Mouse (Mus musculus) urinary bladder, postnatal 14 days (tissue): ENCODE measurements at regions not wholly inside any gene's neighbourhood (a gene's known extent, or its start where the extent isn't known, plus 50 kb on each side); places are given as distances from the start of the nearest gene placed in this dataset.

ENCODE experiments used
- DNase-seq: peaks from one replicate; pipeline ENCODE4 v3.0.0; 2021; ENCODE audit warnings: low spot score

DNA sequence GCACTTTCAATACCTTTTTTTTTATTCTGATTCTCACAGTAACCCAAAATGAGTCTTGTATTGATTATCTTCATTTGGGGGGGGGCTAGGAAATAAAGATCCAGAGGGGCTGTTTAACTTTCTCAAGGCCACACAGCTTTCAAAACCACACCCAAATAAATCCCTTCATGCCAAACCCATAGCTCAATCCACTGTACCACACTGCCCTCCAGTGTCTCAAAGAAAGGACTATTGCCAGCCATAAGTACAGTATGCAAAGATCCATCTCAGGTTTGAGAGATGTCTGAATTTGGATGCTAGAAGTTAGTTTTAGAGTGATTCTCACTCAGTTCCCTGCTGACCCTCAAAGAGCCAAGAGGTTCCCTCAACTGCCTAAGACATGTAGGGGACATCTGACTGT is 120.1 kb upstream of the Gm26657 start:
- DNase-seq: no peak

DNA sequence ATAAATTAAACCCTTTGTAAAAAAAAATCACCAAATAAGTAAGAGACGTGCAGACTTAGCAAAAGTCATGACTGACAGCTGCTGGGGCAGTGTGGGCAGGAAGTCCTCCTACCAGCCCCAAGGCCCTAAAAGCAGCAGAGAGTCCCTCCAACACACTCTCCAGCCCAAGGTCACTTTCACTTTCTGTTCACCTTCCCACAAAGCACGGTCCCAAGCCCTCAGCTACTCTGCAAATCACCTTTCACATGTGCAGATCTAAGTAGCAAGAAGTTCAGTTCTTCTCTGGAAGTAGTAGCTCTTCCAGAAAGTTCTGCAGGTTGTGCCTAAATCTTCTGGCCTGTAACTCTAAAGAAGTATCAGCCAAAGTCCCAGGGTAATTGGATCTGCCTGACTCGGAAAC is 120.8 kb upstream of the Gm26657 start:
- no peak for DNase-seq

- no peak for DNase-seq
Measured at GRCm38 (mm10) chr4:56618433-56618832, 121.4 kb upstream of the Gm26657 start.

DNA sequence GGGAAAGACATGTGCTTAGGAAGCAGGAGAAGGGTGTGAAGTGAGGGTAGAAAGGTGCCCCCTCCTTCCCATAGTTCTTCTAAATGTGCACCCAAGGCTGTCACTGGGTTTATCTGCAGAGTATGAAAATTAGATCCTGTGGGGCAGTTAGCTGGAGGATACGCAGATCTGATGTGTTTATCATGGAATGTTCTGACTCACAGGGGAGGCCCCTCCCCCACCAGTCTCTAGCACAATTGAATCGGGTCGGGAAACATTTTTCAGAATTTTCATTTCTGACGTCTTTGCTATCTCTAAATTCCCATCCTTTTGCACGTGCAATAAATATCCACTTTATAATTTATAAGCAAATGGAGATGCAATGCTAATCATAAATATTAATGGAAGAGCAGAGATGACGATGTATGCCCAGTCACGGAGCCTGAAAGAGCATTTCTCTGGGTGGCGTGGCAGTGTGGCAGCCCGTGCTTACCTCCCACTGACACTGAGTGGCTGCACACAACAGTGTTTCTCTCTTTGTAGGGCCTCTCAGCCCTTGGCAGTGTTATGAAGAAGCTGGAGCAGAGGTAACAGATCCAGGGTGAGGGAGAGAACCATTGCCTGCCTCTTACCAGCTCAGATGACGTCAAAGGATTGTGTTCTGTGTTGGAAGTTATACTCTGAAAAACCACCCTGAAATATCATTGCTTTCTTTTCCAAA is 122.1 kb upstream of the Gm26657 start:
- peak; percentile 54 for DNase-seq

DNA sequence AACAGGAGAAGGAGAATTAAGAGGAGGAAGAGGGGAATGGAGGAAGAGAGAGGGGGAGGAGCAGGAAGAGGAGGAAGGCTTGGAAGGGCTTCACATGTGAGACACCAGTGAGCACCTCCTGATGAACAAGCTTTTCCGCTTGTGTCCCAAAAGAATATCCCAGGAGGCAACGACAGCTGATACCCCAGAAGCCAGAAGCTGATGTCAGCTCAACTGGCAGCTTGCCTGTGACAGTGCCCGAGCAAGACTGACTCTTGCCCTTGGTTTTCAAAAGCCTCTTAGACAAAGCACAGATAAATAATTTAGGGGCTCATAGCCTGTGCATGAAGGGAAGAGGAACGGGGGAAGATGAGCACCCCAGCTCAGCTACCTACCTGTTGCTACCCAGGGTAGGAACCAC is 127.5 kb upstream of the Gm26657 start:
- no peak for DNase-seq

GRCm38 (mm10) chr4:56611751-56612150 is 128.1 kb upstream of the Gm26657 start:
- DNase-seq: no peak

- DNase-seq: no peak
Measured at GRCm38 (mm10) chr4:56610273-56610672, 129.6 kb upstream of the Gm26657 start.

DNA sequence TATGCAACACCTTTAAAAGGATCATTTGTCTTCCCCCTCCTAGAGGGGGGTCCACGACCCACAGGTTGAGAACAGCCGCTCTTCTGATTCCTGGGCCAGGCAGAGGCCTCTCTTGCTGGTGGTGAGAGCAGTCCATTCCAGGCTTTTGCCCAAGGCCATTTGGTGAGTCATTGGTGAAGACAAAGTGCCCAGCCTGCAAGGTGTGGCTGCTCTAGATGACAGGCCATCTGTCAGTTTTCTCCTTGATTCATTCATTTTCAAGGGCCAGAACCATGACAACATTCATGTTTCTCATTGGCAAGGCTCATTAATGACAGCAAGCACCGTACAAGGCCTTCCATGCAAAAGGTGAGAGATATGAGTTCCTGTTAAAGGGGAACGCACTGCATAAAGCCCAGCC is 131.2 kb upstream of the Gm26657 start:
- peak; percentile 37 for DNase-seq

GRCm38 (mm10) chr4:56598398-56598797 is 141.5 kb upstream of the Gm26657 start:
- no peak for DNase-seq

DNA sequence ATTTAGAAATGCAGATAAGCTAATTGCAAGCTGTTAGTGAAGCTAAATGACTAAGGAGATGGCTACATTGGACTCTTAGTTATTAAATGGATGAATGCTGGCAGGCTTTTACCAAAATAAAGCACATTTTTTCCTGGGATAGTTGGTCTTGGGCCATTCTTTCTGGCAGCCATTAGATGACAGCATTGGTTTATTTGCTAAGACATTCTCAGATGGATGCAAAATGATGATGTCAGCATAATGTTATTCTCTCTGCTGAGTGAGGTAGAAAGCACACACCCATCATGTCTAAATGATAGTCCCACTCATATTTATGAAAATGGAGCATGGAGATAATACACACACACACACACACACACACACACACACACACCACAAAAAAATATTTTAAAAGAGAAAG is 141.9 kb upstream of the Gm26657 start:
- DNase-seq: no peak

GRCm38 (mm10) chr4:56582405-56582804 is 157.5 kb upstream of the Gm26657 start:
- peak; percentile 44 for DNase-seq

DNA sequence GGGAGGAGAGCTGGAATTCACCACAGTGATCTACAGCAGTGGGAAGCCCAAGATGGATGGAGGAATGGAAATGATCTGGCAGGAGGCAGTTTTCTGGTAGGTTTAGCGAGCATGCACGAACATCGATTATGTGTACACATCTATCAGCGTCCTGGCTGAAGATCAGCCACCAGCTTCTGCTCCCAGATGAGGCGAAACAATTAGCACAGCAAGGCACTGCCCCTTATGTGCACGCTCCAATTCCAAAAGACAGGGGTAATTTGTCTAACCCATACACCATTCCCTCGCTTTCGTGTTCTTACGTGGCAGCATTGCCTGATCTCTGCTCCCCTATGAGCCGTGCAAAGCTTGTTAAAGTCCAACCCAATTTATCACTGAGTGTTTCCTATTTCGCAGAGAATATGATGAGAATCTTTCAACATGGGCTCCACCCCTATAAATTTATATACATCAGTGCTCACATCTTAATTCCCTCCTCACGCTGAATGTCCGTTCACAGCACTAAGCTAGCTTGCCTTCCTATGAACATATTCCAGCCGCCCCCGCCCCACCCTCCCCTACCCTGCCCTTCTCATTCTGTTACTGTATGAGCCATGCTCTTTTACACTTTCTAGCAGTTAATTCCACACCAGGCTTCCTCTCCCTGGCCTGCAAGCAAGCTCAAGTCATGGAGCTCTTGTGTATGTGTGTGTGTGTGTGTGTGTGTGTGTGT is 162.9 kb upstream of the Gm26657 start:
- DNase-seq: no peak

DNA sequence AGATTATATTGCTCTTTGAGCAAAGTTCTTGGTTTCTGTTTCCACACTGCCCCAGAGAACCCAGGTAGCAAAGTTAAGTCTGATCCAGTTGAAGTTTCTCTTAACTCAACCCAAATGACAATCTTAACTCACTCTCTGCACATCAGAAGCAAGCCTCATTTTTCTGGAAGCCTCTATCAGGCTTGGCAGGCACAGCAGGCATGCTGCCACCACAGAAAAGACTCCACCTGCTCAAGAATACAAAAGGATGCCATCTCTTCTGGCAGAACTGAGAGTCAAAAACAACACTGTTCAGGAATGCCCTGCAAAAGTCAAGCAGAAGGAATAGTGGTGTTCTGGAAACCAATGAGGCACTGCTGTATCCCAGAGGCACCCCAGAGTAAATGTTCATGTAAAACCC is 187.7 kb upstream of the Gm26657 start:
- no peak for DNase-seq

DNA sequence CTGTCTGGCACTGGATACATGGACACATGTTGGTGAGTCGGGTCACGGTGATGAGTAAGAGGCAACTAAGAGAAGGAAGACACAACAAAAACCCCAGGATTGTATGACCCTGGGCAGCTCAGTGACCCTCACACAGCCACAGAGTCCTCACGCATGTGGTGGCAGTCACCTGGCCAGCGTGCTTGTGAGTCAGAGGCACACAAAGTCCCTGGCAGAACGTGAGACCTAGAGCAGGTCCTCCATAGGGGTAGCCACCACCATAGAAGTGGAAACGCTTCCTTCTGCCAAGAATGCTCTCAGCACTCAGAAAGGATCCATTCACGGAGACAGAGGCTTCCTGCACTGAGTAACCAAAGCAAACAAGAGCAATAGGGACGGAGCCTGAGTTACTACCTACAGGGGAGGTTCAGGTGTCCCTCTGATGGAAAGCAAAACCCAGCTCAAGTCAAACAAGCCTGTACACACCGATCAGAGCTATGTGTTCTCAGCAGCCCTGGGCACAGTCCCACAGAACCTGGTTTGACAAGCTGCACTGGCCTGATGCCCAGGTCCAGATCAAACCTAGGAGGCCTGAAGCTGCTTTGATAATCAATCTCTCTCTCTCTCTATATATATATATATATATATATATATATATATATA is 206.4 kb upstream of the Gm26657 start:
- DNase-seq: peak; percentile 77

- DNase-seq: no peak
Measured at GRCm38 (mm10) chr4:56532921-56533320, 206.9 kb upstream of the Gm26657 start.

- no peak for DNase-seq
Measured at GRCm38 (mm10) chr4:56528571-56528970, 211.3 kb upstream of the Gm26657 start.

- no peak for DNase-seq
Measured at GRCm38 (mm10) chr4:56524430-56524985, 215.4 kb upstream of the Gm26657 start.

- DNase-seq: no peak
Measured at GRCm38 (mm10) chr4:56507770-56508169, 232.1 kb upstream of the Gm26657 start.

- no peak for DNase-seq
Measured at GRCm38 (mm10) chr4:56506786-56507185, 233.1 kb upstream of the Gm26657 start.

- DNase-seq: no peak
Measured at GRCm38 (mm10) chr4:56506067-56506466, 233.8 kb upstream of the Gm26657 start.

DNA sequence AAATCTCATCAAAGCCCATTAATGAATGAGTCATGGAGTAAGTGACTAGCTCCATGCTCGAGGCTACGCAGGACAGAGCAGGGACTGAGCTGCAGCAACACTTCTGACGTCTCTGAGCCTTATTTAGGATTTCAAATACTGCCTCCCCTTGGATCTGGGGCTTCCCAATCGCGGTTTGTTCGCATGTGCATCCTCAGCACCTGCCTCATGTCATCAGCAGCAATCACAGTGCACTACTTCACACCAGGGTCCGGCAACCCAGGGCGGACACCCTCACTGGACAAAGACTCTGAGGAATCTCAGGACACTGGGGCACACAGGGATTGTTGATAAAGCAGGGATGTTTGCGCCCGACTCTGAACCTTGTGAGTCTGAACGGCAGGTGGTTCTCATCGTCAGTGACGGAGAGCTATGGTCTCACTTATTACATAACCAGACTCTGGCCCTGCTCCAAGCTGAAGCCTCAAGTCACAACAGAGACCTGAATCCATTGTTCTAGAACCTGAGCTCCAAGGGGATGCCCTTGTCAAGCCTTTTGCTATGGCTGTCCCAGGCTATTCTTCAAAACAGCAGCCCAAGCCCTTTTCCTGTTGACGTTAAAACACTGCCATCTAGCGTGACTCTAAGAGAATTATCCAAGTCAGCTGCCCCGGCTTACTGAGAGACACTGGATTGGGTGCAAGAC is 247.2 kb upstream of the Gm26657 start:
- peak; percentile 44 for DNase-seq

DNA sequence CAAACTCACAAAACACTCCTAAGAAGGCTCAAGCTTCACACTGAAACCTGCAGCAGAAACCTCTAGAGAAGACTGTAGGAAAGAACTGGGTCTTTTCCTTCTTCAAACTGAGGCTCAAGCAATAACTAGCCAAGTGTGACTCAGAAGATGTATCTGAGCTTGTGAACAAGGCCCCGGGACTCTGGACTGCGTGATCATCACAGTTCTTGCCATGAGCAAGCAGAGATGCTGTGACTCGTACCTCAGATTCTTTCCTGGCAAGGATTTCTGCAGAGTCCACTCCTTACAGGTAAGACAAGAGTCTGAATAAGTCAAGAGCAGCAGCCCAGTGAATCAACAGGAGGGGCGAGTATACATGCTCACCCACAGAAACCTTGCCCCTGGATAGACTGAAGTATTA is 250.5 kb upstream of the Gm26657 start:
- no peak for DNase-seq
